Mouse (Mus musculus): ENCODE data around the gene 4930558K02Rik. TPM values are rescaled to one million over a fixed set of nuclear protein-coding genes. Genes with fewer than 3 reads are reported as not detected.
A peak's percentile ranks its signal among the peaks of the same experiment; 100 is the strongest.

Gene 4930558K02Rik
- polyA plus RNA-seq, 1 experiment from 2014 or later = not detected

- Histone ChIP-seq H3K4me3 (ENCODE audit: low read depth, low read length) (no peak overlapping the region), H3K4me2 (ENCODE audit: low read depth, low read length) (peak overlapping the region; percentile 54), H3K4me1 (ENCODE audit: insufficient read depth) (peaks cover 15% of the 10 kb centered on the region; the same call in 1 of the 2 replicates), H3K36me3 (replicated peaks; ENCODE audit: insufficient read depth, low read length) (no peaks in the 10 kb centered on the region), H3K9ac (replicated peaks) (no peak overlapping the region), H3K27ac (ENCODE audit: low read depth) (no peak overlapping the region), H3K9me3 (ENCODE audit: low read length) (no peaks in the 10 kb centered on the region), H3K27me3 (ENCODE audit: insufficient read depth, low read length) (no peaks in the 10 kb centered on the region)
- ATAC-seq (peak; percentile 66), DNase-seq (peak; percentile 24)
- TF ChIP-seq CTCF (IDR thresholded peaks at IDR 0.05; ENCODE audit: low read depth) (peak; percentile 83), EP300 (IDR thresholded peaks at IDR 0.05; ENCODE audit: low read depth) (no peak)
- WGBS (ENCODE audit: insufficient replicate concordance) = 16% methylated on average over 4 of the region's 4 CpGs
Observed at GRCm38 (mm10) chr1:161999882-162000371, 20.5 kb upstream of the 4930558K02Rik start.

- ATAC-seq (peak; percentile 27; the same call in 1 of the 2 replicates), DNase-seq (no peak)
- TF ChIP-seq CTCF (IDR thresholded peaks at IDR 0.05; ENCODE audit: low read depth) (no peak), EP300 (IDR thresholded peaks at IDR 0.05; ENCODE audit: low read depth) (no peak)
Observed at GRCm38 (mm10) chr1:161999338-161999737, 19.9 kb upstream of the 4930558K02Rik start.

GRCm38 (mm10) chr1:161998781-161999180 is 19.3 kb upstream of the 4930558K02Rik start:
- no peak overlapping the region for H3K4me3 ChIP-seq (ENCODE audit: low read depth, low read length)
- ATAC-seq (no peak), DNase-seq (no peak)
- no peak overlapping the region for H3K27ac ChIP-seq (ENCODE audit: low read depth)
- H3K9me3 ChIP-seq (ENCODE audit: low read length) = no peaks in the 10 kb centered on the region
- no peaks in the 10 kb centered on the region for H3K36me3 ChIP-seq (replicated peaks; ENCODE audit: insufficient read depth, low read length)
- H3K4me1 ChIP-seq (ENCODE audit: insufficient read depth) = 0 out of 2 replicates have a peak, but pooled peaks cover 9% of the 10 kb centered on the region
- peak overlapping the region; percentile 54; the same call in 1 of the 2 replicates for H3K4me2 ChIP-seq (ENCODE audit: low read depth, low read length)
- WGBS (ENCODE audit: insufficient replicate concordance) = 22% methylated on average over 4 of the region's 4 CpGs
- no peaks in the 10 kb centered on the region for H3K27me3 ChIP-seq (ENCODE audit: insufficient read depth, low read length)
- TF ChIP-seq CTCF (IDR thresholded peaks at IDR 0.05; ENCODE audit: low read depth) (no peak), EP300 (IDR thresholded peaks at IDR 0.05; ENCODE audit: low read depth) (no peak)
- H3K9ac ChIP-seq (replicated peaks) = no peak overlapping the region

More at GRCm38 (mm10) chr1:161999338-161999737, 19.9 kb upstream of the 4930558K02Rik start:
- no peaks in the 10 kb centered on the region for H3K9me3 ChIP-seq (ENCODE audit: low read length)
- H3K9ac ChIP-seq (replicated peaks) = no peak overlapping the region
- 33% methylated on average over 5 of the region's 5 CpGs for WGBS (ENCODE audit: insufficient replicate concordance)
- H3K4me2 ChIP-seq (ENCODE audit: low read depth, low read length) = peak overlapping the region; percentile 54; the same call in 1 of the 2 replicates
- H3K27ac ChIP-seq (ENCODE audit: low read depth) = no peak overlapping the region
- H3K4me3 ChIP-seq (ENCODE audit: low read depth, low read length) = no peak overlapping the region
- H3K27me3 ChIP-seq (ENCODE audit: insufficient read depth, low read length) = no peaks in the 10 kb centered on the region
- no peaks in the 10 kb centered on the region for H3K36me3 ChIP-seq (replicated peaks; ENCODE audit: insufficient read depth, low read length)
- H3K4me1 ChIP-seq (ENCODE audit: insufficient read depth) = peaks cover 14% of the 10 kb centered on the region; the same call in 1 of the 2 replicates

GRCm38 (mm10) chr1:161992389-161992788 is 13.0 kb upstream of the 4930558K02Rik start:
- ATAC-seq = no peak
- no peak for TF ChIP-seq EP300 (IDR thresholded peaks at IDR 0.05; ENCODE audit: low read depth)
- no peak for TF ChIP-seq CTCF (IDR thresholded peaks at IDR 0.05; ENCODE audit: low read depth)
- no peak overlapping the region for H3K27ac ChIP-seq (ENCODE audit: low read depth)
- no peak for DNase-seq
- WGBS (ENCODE audit: insufficient replicate concordance) = 53% methylated on average over 7 of the region's 7 CpGs
- no peaks in the 10 kb centered on the region for H3K27me3 ChIP-seq (ENCODE audit: insufficient read depth, low read length)
- H3K9ac ChIP-seq (replicated peaks) = no peak overlapping the region
- no peak overlapping the region for H3K4me3 ChIP-seq (ENCODE audit: low read depth, low read length)
- H3K4me1 ChIP-seq (ENCODE audit: insufficient read depth) = no peaks in the 10 kb centered on the region
- no peaks in the 10 kb centered on the region for H3K36me3 ChIP-seq (replicated peaks; ENCODE audit: insufficient read depth, low read length)
- H3K9me3 ChIP-seq (ENCODE audit: low read length) = no peaks in the 10 kb centered on the region
- no peak overlapping the region for H3K4me2 ChIP-seq (ENCODE audit: low read depth, low read length)

GRCm38 (mm10) chr1:161991846-161992245 is 12.4 kb upstream of the 4930558K02Rik start:
- no peak overlapping the region for H3K4me3 ChIP-seq (ENCODE audit: low read depth, low read length)
- ATAC-seq = no peak
- TF ChIP-seq EP300 (IDR thresholded peaks at IDR 0.05; ENCODE audit: low read depth) = no peak
- no peak for TF ChIP-seq CTCF (IDR thresholded peaks at IDR 0.05; ENCODE audit: low read depth)
- no peaks in the 10 kb centered on the region for H3K27me3 ChIP-seq (ENCODE audit: insufficient read depth, low read length)
- no peak overlapping the region for H3K27ac ChIP-seq (ENCODE audit: low read depth)
- WGBS (ENCODE audit: insufficient replicate concordance) = 84% methylated on average over 11 of the region's 11 CpGs
- no peaks in the 10 kb centered on the region for H3K4me1 ChIP-seq (ENCODE audit: insufficient read depth)
- DNase-seq = no peak
- no peak overlapping the region for H3K9ac ChIP-seq (replicated peaks)
- H3K36me3 ChIP-seq (replicated peaks; ENCODE audit: insufficient read depth, low read length) = no peaks in the 10 kb centered on the region
- H3K4me2 ChIP-seq (ENCODE audit: low read depth, low read length) = no peak overlapping the region
- H3K9me3 ChIP-seq (ENCODE audit: low read length) = no peaks in the 10 kb centered on the region

GRCm38 (mm10) chr1:161990684-161991578 is 11.5 kb upstream of the 4930558K02Rik start:
- no peak for ATAC-seq
- WGBS (ENCODE audit: insufficient replicate concordance) = 74% methylated on average over 10 of the region's 10 CpGs
- Histone ChIP-seq H3K27me3 (ENCODE audit: insufficient read depth, low read length) (no peaks in the 10 kb centered on the region), H3K4me2 (ENCODE audit: low read depth, low read length) (no peak overlapping the region), H3K27ac (ENCODE audit: low read depth) (no peak overlapping the region), H3K4me1 (ENCODE audit: insufficient read depth) (no peaks in the 10 kb centered on the region), H3K4me3 (ENCODE audit: low read depth, low read length) (no peak overlapping the region), H3K9ac (replicated peaks) (no peak overlapping the region), H3K9me3 (ENCODE audit: low read length) (no peaks in the 10 kb centered on the region), H3K36me3 (replicated peaks; ENCODE audit: insufficient read depth, low read length) (no peaks in the 10 kb centered on the region)
- TF ChIP-seq CTCF (IDR thresholded peaks at IDR 0.05; ENCODE audit: low read depth) = no peak
- TF ChIP-seq EP300 (IDR thresholded peaks at IDR 0.05; ENCODE audit: low read depth) = no peak
- DNase-seq = no peak

Data from liver, postnatal 0 days (tissue).